Mouse (Mus musculus) testis, adult 2 months (tissue): ENCODE measurements around the gene Mxra7.

Source experiments
- CTCF ChIP-seq: fragments of 200-500 bp; IDR thresholded peaks from 2 replicates; pipeline ENCODE4 v1.5.1; 2012; ENCODE audit warnings: low read depth, mild to moderate bottlenecking, inconsistent platforms, low read length, moderate library complexity; ENCODE audit not compliant: control insufficient read depth, insufficient read depth, insufficient replicate concordance
- POLR2A ChIP-seq: fragments of 200-500 bp; IDR thresholded peaks from 2 replicates; pipeline ENCODE4 v1.6.1; 2012; ENCODE audit warnings: low read depth, mild to moderate bottlenecking, inconsistent platforms, low read length, moderate library complexity; ENCODE audit not compliant: control insufficient read depth

DNA sequence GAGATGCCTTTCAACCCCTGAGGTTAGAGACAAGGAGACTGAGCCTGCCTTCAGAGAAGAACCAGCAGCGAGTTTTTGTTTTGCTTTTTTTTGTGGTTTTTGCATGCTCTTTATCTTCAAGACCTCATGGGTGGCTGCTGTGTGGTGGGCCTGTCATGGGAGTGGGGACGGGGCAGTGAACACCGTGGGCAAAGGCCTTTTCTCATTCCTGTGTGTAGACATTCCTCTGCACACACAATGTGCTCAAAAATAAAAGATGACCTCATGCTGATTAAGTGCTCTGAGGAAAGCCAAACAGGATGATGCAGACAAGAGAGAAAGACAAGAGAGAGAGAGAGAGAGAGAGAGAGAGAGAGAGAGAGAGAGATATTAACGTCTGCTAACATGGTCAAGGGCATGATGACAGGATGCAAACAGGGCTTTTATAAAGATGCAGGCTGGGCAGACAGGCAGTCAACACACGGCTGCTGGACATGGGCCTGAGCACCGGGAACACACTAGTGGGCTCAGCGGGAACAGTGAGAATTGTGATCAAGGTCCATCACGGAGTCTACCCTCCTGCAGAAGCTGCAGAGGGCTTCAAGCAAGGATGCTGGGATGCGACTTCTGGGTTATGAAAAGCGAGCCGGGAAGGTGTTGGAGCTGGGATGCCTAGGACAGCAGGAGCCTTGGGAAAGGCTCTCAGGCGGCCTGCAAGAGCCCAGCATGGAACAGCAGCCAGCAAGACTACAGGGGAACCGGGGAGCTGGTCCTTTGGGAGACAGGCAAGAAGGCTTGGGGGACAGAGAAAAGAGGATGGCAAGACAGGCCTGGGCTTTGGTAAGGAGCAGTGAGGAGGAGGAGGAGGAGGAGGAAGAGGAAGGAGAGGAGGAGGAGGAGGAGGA lies 6.5 kb downstream of the Mxra7 start:
- TF ChIP-seq CTCF (no peak), POLR2A (no peak)
